Mouse (Mus musculus) CD4-positive naive resting alpha-beta T cell, adult 57 days (primary cell): ENCODE measurements around the gene Gm9508. TPM values are rescaled to one million over a fixed set of nuclear protein-coding genes. Genes with fewer than 3 reads are reported as not detected.

Source experiments
- total RNA-seq: library from RNA; stranded (reverse); gene quantifications from one replicate; pipeline ENCODE4 v1.2.4, GENCODE M21; 2023

Gm9508 gene
- total RNA-seq, result not detected

GRCm38 (mm10) chr10:77697133-77697532, at the start of gene Gm9508:
Gene Gm9508, minus strand, starts transcription at chr10:77697233.

GRCm38 (mm10) chr10:77741924-77742688, 45.1 kb upstream of the Gm9508 start, which contains the start of gene Gm18596:
Gene Gm18596, minus strand, starts transcription at chr10:77742638.

GRCm38 (mm10) chr10:77726186-77726585, 29.2 kb upstream of the Gm9508 start, which contains the start of gene Gm10100:
Gene Gm10100, plus strand, starts transcription at chr10:77726486.

GRCm38 (mm10) chr10:77720299-77720698, 23.3 kb upstream of the Gm9508 start, which contains the start of gene Krtap12-1:
Gene Krtap12-1, plus strand, starts transcription at chr10:77720599.

GRCm38 (mm10) chr10:77715507-77715906, 18.5 kb upstream of the Gm9508 start, which contains the start of gene Gm10142:
Gene Gm10142, plus strand, starts transcription at chr10:77715807.

GRCm38 (mm10) chr10:77711157-77711556, 14.1 kb upstream of the Gm9508 start, which contains the start of gene Gm10024:
Gene Gm10024, plus strand, starts transcription at chr10:77711457.

DNA sequence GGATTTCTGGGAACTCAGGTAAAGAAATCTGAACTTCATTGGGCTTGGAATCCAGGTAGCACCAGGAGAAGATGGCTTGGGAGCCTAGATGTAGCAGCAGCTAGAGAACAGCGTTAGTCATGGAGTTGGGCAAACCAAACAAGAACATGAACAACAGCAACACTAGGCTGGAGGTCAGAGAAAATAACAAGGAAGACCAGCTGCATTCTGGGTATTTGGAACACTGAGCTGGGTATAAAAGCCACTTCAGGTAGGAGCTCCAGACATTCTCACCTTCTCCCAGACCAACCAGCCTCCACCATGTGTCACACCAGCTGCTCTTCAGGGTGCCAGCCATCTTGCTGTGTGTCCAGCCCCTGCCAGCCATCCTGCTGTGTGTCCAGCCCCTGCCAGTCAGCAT, 9.3 kb upstream of the Gm9508 start, which contains the start of gene Gm10272:
Gene Gm10272 (plus strand): TSS at position 301 of the 400 bp plus-strand sequence.

GRCm38 (mm10) chr10:77690356-77690807, 6.7 kb downstream of the Gm9508 start, which contains the start of gene Gm19402:
Gene Gm19402, minus strand, starts transcription at chr10:77690757.

DNA sequence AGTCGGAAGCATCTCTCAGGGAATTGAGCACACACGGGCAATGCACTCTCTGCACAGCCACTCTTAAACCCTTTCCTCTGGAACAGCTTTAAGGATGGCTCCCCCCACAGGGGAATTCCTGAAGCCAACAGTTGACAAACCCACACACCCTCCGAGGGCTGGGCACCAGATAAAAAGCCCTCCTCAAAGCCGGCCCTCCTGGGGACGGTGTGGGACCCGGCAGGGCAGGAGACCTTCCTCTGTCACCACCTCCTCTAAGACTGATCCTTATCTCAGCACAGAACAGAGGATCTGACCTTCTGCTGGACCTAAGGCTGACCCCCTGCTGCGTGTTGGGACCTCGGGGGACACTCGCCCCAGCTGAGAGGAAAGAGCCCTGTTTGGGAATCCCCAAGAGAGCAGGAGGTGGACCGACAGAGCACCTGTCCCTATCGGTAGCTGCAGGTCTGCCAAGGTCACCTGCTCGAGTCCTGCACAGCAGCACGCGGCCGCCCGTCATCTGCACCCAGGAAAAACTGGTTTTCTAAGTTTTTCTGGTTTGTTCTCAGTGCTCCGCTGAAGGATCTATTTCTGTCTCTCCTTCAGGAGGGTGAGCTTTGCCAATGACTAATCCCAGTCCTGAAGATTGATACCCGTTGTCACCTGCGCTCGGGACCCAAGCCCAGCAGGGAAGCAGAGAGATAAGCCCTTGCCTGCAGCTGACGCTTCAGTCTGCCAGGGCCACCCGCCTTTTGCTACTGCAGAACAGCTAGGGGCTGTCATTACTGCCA, 11.0 kb downstream of the Gm9508 start, which contains the start of gene Tspear:
Gene Tspear (plus strand): TSS at position 675 of the 770 bp plus-strand sequence.

Other genes starting within 250 kb of the Gm9508 start
- 23.2 TPM for gene Fam207a, start 181.4 kb downstream of the Gm9508 start, total RNA-seq
- gene Itgb2, start 167.0 kb downstream of the Gm9508 start, total RNA-seq, result 254 TPM
- 109 TPM for gene Pttg1ip, start 115.5 kb downstream of the Gm9508 start, total RNA-seq
- gene Sumo3, start 91.1 kb downstream of the Gm9508 start, total RNA-seq, result 61.4 TPM
- not detected for gene Gm49325, start 91.0 kb downstream of the Gm9508 start, total RNA-seq
- gene Ube2g2, start 75.0 kb downstream of the Gm9508 start, total RNA-seq, result 36.8 TPM
- 0.44 TPM for gene Tspear, start 10.7 kb downstream of the Gm9508 start, total RNA-seq
- gene Gm19402, start 6.5 kb downstream of the Gm9508 start, total RNA-seq, result not detected
- not detected for gene Gm10272, start 9.4 kb upstream of the Gm9508 start, total RNA-seq
- not detected for gene Gm10024, start 14.2 kb upstream of the Gm9508 start, total RNA-seq
- gene Gm10142, start 18.6 kb upstream of the Gm9508 start, total RNA-seq, result not detected
- gene Krtap12-1, start 23.4 kb upstream of the Gm9508 start, total RNA-seq, result not detected
- not detected for gene Gm10100, start 29.3 kb upstream of the Gm9508 start, total RNA-seq
- gene Gm18596, start 45.4 kb upstream of the Gm9508 start, total RNA-seq, result not detected
- gene Gm9736, start 54.1 kb upstream of the Gm9508 start, total RNA-seq, result not detected
- gene Gm3233, start 62.4 kb upstream of the Gm9508 start, total RNA-seq, result not detected
- not detected for gene Gm3238, start 74.1 kb upstream of the Gm9508 start, total RNA-seq
- gene Gm7138, start 79.7 kb upstream of the Gm9508 start, total RNA-seq, result not detected
- gene Gm3250, start 85.3 kb upstream of the Gm9508 start, total RNA-seq, result not detected
- gene Gm7137, start 91.0 kb upstream of the Gm9508 start, total RNA-seq, result not detected
- gene Gm9639, start 97.8 kb upstream of the Gm9508 start, total RNA-seq, result not detected
- not detected for gene Gm19668, start 101.9 kb upstream of the Gm9508 start, total RNA-seq
- gene Gm9507, start 114.6 kb upstream of the Gm9508 start, total RNA-seq, result not detected
- gene Gm2696, start 117.4 kb upstream of the Gm9508 start, total RNA-seq, result not detected
- gene Krtap10-4, start 129.9 kb upstream of the Gm9508 start, total RNA-seq, result not detected
- not detected for gene Krtap10-10, start 138.7 kb upstream of the Gm9508 start, total RNA-seq
- gene Gm36176, start 149.6 kb upstream of the Gm9508 start, total RNA-seq, result not detected
- not detected for gene Gm10318, start 155.6 kb upstream of the Gm9508 start, total RNA-seq
- not detected for gene Gm3285, start 164.7 kb upstream of the Gm9508 start, total RNA-seq
- gene Lrrc3, start 205.3 kb upstream of the Gm9508 start, total RNA-seq, result not detected